Mouse (Mus musculus) thymus, adult 2 months (tissue): ENCODE measurements around the gene Gopc.

ENCODE experiments used
- CTCF ChIP-seq: fragments of 200-500 bp; IDR thresholded peaks from 2 replicates; pipeline ENCODE4 v1.5.1; 2012; ENCODE audit warnings: mild to moderate bottlenecking, control low read depth, low read length, moderate library complexity, borderline replicate concordance; ENCODE audit not compliant: control insufficient read depth, poor library complexity, insufficient read depth; ENCODE audit errors: extremely low read depth
- POLR2A ChIP-seq: fragments of 200-500 bp; IDR thresholded peaks from 2 replicates; pipeline ENCODE4 v1.6.1; 2012; ENCODE audit warnings: mild to moderate bottlenecking, low read length, control low read depth, moderate library complexity; ENCODE audit not compliant: control insufficient read depth, poor library complexity, insufficient read depth; ENCODE audit errors: extremely low read depth

DNA sequence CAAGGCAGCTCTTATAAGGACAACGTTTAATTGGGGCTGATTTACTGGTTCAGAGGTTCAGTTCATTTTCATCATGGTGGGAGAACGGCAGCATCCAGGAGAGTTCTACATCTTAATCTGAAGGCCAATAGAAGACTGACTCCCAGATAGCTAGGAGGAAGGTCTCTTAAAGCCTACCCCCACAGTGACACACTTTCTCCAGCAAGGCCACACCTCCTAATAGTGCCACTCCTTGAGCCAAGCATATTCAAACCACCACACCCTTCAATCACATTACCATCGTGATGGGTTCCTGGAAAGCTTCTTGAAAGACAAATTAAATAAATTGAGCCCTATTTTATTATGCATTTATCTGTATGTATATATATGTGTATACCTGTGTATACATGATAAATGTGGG is 92.7 kb downstream of the Gopc start:
- no peak for TF ChIP-seq CTCF
- TF ChIP-seq POLR2A: no peak
